Mouse (Mus musculus): ENCODE results near the gene Iqch.
"Not testable (repeated sequence)": the region's sequence is repeated elsewhere in the genome, so short reads cannot be mapped to it uniquely, and the experiment has no call there.

The Iqch gene

DNA sequence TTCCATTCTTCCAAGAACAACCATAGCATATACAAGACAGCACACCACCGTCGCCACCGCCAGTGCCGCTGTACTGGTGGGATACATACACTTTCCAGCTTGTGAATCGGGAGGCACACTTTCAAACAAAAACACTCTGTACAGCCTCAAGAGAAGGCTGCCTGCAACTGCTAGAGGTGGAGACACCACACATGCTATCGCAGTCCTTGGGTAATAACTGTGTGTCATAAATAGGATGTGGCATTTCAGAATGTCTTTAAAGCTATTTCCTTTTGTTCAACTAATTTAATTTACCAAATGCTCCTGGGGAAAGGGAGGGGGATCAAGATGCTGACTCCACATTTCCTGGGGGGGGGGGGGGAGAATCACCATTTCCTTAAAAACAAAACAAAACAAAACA is 34.0 kb downstream of the Iqch start:
- in situ Hi-C loops (cut with MboI, MseI): no loop called here

DNA sequence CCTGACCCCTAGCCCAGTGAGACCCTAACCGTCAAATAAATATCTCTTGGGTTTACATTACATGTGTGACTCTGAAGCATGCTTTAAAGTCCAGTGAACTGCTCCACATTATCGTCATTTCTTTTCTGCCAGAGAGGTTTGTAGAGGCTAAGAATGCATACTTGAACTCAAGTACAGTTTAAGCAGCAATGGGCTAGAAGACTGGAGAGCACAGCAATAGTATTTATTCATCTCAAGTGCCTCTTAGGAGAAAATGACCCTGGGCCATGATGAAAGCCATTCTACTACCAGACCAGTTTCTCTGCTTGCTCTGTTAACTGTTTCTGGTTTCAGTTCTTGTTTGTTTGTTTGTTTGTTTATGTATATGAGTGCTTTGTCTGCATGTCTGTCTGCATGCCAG is 38.9 kb downstream of the Iqch start:
- in situ Hi-C loops (cut with MboI, MseI): no loop called here

DNA sequence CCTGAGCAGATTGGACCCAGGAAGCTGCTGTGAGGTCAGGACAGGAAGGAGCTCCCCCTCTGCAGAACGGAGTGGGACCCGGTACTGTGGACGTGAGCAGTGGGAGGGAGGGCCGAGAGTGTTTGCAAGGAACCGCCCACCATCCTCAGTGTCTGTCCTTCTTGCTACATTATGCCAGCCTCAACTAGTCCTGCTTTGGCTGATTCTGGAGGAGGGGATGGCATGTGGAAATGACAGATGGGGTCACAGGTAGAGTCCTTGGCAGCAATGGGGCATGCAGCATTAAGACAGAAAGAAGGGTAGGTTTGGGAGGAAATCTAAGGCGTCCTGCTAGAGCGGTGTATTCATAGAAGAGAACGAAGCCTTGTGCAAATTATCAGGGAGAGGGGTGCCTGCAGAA is 40.4 kb downstream of the Iqch start:
- in situ Hi-C loops (cut with MboI, MseI): no loop called here

DNA sequence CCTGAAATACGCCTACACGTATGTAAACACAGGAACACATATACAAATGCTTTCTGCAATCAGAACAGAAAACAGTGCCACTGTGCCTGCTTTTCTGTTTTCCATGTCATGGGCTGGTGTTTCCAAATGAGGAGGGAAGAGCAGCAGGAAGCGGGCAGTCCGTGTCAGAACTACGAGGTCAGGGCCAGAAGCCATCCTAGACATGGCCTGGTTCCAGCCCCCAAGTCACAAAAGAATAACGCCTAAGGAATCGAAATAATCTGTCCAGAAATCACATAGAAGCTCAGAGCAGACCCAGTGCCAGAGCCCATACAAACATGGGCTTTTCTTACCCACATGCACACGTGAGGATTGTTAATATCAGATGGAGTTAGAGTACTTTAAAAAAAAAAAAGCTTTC is 45.4 kb downstream of the Iqch start:
- in situ Hi-C loops (cut with MboI, MseI): no loop called here

DNA sequence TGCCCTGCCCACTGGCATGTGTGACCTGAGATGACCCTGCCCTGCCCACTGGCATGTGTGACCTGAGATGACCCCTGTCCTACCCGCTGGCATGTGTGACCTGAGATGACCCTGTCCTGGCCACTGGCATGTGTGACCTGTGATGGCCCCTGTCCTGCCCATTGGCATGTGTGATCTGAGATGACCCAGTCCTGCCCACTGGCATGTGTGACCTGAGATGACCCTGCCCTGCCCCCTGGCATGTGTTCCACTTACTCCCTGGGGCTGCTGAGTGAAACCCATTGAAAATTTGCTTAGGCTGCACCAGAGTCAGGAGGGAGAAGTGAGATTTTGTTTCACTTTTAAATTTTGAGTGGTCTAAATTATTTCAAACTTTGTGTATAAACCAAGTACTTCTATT is 46.0 kb downstream of the Iqch start:
- in situ Hi-C loops (cut with MboI, MseI): no loop called here

DNA sequence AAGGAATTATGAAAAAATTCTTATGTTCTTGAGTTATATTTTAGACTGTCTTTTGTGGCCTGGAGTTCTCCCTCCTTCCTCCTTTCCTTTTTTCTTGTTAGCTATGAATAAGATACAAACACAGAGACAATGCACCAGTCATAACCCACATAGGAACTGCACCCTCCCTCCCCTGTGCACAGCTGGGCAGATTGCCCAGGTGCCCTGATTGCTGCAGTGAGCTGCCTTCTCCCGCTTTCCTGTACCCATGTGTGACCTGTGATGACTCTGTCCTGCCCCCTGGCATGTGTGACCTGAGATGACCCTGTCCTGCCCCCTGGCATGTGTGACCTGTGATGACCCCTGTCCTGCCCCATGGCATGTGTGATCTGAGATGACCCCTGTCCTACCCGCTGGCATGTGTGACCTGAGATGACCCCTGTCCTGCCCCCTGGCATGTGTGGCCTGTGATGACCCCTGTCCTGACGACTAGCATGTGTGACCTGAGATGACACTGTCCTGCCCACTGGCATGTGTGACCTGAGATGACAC is 46.8 kb downstream of the Iqch start:
- in situ Hi-C loops (cut with MboI, MseI): no loop called here

DNA sequence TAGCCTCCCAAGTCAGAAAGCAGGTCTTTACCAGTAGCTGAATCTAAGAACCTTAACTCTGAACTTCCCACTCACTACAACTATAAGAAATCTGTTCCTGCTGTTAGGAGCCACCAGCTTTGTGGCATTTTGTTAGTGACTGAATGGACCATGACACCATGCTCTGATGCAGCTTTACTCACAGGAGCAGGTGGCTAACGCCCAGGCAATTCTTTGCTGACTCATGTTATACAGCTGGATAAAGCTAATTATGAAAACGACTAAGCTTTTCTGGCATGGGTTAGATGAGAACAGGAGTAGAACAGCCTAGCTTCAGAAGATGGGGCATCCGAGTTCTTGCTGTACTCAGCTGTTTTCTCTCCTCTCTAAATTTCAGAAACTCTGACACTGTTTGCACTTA is 48.7 kb downstream of the Iqch start:
- in situ Hi-C loops (cut with MboI, MseI): no loop called here

DNA sequence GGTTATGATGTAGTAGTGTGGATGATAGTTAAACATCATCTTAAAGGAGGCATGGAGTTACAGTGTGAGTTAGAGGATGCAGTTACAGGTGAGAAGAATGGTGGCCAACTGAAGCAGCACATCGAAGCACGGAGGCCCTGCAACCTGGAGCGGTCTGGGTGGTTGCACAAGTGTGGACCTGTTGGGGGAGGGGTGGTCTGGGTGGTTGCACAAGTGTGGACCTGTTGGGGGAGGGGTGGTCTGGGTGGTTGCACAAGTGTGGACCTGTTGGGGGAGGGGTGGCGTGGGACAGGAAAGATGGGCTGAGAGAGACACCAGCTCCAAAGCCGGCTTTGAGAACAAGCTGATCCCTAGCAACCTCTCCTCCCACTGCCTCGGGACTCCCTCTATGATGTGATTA is 51.6 kb downstream of the Iqch start:
- in situ Hi-C loops (cut with MboI, MseI): not testable (repeated sequence)

DNA sequence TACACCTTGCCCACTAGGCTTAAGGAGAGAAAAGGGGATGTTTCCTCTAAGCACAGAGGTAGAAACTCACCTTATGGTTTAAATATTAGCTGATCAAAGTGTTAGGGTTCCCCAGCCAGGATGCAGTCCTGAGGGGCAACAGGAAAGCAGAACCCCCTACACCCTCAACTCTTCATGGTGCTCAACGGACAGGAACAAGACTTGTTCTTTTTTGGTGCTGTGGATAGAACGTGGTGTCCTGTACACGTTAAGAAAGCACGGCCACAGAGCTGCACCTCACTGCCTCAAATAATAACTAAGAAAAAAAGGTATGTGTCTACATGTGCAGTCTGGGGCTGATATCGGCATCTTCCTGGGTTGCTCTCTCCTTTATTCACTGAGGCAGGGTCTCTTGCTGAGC is 53.3 kb downstream of the Iqch start:
- in situ Hi-C loops (cut with MboI, MseI): no loop called here

DNA sequence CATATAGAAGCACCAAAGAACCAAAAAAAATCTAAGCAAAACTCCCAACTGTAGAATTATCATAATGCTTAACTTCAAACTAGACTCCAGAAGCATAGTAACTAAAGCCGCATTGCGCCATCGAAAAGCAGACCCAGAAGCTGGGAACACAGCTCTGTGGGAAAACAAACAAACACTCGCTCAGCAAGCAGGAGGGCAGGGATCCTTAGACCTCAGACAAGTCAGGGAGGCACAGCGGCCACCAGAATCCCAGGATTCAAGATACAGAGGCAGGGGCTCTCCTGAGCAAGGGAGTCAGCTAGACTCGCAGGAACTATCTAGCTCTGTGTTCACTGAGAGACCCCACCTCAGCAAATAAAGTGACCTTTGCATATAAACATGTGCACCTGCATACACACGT is 60.4 kb downstream of the Iqch start:
- in situ Hi-C loops (cut with MboI, MseI): no loop called here

DNA sequence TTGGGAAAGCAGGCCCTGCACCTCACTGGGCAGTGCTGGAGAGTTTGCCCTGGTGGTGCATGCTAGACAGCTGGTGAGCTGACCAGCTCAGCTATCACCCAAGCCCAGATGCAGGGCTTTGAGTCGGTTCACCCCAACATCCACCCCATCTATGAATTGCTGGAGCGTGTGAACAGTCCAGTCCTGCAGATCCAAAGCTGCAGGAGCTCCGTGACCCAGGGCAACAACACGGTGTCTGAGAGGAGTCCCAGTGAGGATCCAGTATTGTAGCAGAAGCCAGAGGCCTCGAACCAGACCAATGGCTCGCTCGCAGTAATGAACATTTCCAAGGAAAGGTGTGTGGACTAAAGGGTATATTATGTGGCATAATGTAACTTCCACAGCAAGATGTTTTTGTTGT is 61.0 kb downstream of the Iqch start:
- in situ Hi-C loops (cut with MboI, MseI): no loop called here

DNA sequence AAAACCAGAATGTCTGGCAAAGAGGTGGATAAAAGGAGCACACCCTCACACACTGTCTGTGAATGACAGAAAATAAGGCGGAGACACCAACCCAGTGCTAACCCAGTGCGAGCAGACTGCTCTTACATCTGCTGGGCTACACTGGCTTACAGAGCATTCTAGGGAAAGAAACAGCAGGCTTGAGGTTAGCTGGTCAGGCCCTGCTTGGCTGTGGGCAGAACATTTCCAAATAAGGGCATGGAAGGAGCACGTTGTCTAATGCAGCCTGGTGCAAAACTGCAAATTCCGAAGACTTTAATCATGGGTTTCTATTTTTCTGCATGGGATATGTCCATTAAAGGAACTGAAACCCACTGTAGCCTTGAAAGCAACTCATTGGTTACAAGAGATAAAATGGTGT is 64.8 kb downstream of the Iqch start:
- in situ Hi-C loops (cut with MboI, MseI): no loop called here

DNA sequence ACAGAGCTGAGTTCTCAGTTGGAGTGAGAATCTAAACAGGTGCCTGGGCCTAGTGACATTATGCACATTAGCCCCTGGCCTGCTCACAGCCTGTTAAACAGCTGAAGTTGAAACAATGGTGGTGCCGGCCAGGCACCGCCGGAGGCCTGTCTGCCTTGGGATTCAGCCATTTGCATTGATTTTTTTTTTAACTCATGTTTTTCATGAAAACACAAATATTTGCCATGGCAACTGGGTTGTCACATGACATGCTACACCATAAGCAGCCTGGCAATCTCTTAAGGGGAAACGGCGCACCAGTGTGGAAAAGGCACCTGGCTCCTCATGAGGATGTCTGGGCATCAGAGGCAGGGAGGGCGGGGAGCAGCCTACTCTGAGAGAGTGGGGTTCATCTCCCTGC is 67.3 kb downstream of the Iqch start:
- in situ Hi-C loops (cut with MboI, MseI): no loop called here

DNA sequence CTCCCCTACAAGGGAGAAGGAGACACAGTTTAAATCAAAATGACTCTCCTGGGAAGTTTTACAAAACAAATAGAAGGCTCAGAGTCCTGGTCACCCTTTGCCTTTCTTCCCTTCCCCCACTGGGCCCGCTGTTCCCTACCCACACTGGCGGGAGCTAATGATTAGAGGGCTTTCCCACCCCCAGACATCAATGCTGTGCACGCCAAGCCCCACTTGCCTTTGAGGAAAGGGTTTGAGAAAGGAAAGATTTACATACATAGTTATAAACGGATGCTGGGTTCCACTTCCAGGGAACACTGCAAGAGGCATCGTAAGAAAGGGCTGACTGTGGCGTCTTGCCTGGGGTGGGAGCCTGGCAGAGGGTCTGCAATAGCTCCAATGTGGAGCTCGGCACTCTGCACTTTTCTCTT is 67.9 kb downstream of the Iqch start:
- in situ Hi-C loops (cut with MboI, MseI): no loop called here

DNA sequence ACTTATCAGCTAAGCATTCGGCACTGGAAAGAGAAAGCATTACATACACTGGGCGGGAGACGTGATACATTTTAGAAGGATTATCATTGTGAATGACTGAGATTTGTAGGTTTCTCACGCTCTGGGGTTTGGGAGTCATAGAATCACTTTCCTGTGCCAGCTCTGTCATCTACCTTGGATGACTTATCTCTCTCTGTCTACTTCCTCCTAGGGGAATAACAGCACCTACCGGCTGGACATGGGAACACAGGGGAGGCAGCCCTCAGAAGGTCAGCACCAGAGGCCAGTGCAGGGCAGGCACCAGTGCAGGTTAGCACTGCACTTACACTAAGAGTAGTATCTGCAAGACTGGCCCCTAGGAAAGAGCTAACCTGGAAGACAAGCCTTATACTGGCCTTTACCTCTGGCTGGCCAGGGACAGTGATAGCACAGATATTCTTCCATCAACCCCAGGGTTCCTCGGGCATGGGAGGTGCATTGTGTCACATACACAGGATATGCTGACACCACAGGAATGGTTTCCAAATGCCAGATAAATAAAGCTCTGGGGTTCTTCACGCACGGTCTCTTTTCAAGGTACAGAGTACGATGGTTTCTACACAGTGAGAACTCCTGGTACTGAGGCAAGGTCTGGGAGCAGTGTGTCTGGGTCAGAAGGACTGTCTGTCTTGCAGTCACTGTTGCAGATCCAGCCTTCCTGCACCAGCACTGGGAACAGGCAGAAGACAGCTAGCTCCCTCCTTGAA is 69.2 kb downstream of the Iqch start:
- in situ Hi-C loops (cut with MboI, MseI): no loop called here

DNA sequence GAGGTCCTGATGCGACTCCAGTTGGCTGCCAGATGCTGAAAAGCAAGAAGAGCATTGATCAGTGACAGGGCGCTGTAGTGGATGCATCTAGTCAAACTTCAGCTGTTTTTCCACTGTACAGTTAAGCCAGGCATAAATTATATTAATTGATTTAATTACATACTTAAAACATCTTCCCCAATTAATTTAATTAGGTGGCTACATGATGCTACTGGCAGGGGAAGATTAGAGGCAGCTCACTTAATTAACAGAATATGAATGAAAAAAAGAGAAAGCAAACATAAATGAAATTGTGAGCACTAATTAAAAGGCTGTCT is 78.4 kb downstream of the Iqch start:
- in situ Hi-C loops (cut with MboI, MseI): no loop called here

DNA sequence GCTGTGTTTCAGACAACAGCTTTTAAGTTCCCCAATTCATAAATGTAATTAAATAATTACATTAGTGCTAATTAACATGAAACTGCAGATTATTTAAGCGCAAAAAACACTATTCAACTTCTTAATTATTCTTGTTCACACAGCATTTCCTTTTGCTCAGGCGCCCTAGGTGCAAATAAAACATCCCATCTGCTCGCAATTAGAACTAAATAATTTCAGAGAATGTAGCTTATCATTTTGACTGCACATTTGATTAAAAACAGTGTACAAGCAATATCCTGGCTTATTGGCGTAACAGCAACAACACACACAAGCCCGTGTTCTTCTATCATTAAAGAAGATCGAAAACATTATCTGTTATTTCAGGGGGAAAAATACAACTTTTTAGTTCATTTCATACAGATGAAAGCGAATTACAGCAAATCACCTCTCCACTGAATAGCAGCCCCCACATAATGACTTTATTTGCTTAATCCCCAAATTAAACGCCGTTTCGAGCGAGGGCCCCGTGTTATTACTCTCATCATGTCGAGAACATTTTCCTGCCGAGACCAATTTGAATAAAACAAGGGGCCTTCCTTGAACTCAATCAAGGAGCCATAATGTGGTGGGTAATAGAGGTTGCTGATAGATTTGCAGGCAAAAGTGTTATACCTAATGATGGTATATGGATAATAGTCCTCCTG is 78.9 kb downstream of the Iqch start:
- in situ Hi-C loops (cut with MboI, MseI): no loop called here

DNA sequence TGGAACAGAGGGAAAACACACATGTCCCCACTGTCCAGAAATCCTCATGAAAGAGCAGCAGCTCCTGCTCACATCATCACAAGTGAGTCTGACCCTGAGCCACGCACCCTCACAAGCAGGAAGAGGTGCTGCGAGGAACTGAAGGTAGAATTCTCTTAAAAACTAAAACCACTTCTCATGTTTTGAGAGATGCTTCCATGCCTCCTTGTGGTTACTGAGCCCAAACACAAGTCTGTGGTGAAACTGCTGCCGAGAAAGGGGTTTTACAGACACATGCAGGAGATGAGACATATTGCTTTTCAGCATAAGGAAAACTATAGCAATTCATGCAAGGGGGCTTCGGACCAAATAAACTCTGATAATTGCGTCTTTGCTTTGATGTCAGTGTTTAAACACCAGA is 89.4 kb downstream of the Iqch start:
- in situ Hi-C loops (cut with MboI, MseI): no loop called here

DNA sequence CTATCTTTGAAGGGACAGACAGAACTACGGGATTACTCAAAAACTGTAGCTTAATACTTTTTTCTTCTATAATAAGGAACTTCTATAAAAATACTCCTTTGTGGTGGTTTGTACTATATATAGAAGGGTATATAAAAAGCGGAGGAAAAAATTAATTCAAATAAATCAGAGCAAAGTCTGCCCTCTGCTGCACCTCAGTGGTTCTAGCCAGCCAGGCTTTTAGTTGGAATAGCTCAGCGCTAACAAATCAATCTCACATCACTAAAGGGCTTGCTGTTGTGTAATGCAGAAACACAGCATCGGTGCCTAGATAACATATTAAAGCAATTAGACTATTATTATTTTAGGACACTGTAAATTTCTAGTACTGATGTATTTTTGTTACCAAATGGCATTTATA is 91.3 kb downstream of the Iqch start:
- in situ Hi-C loops (cut with MboI, MseI): no loop called here

DNA sequence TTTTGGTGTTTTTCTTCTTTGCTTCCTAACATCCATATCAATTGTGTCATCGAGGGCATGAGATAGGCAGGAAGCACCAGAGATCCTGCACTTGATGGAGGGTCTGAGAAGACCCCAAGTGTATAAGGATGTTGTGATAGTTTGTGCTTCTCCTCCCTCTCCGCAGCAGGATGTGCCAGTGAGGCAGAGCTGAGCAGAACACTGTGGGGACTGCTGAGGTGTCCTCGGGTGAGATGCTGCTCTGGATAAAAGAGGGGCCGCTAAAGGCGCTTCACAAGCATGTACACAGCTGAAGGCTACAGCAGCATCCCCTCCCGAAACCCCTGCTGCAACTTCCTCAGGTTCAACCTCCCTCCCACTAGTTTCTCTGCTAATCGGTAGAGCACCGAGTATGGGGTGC is 95.2 kb downstream of the Iqch start:
- in situ Hi-C loops (cut with MboI, MseI): no loop called here

DNA sequence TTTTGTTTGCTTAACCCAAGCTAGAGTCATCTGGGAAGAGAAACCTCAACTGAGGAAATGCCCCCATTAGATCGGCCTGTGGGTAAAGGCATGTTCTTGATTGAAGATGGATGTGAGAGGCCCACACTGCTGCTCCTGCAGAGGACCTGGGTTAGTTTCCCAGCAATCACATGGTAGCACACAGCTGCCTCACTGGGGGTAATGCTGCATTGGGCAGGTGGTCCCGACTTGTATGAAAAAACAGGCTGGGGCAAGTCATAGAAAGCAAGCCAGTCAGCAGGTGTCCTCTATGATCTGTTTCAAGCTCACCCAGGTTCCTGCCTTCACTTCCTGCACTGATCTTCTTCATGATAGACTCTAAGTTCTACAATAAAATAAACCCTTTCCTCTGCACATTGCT is 98.4 kb downstream of the Iqch start:
- in situ Hi-C loops (cut with MboI, MseI): no loop called here

DNA sequence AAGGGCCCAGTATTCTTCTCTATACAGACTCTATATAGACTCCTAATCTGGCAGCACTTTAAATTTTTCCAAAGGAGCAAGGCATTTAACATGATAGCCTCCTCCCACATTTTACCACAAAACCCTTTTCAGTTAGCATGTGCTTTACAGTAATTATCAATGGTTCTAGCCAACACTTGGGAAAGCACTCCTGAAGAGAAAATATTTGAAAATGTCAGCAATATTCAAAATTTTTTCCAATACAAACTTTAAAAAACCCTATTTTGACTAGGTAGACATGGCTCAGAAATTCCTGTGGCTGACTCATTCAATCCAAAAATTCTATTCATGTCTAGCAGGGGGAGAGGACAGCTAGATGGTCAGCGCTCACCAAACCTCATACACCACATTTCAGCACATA is 100.8 kb downstream of the Iqch start:
- in situ Hi-C loops (cut with MboI, MseI): no loop called here

DNA sequence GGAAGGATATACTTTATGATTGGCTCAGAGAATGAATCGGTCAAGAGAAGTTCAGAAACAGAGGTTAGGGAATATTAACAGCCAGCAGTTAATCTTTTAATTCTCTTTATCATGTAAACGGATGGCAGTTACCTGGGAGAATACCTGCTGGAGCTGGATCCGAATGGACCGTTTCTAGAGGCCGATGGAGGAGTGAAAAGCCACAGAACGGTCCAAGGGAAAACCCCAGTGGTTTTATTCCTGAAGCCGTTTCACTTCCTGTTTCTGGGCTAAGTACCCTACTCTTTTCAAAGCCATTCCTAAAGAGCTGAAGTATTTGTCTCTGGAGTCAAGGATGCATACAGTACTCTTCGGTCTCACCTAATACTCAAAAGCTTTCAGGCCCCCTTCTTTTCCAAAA is 102.4 kb downstream of the Iqch start:
- in situ Hi-C loops (cut with MboI, MseI): no loop called here

DNA sequence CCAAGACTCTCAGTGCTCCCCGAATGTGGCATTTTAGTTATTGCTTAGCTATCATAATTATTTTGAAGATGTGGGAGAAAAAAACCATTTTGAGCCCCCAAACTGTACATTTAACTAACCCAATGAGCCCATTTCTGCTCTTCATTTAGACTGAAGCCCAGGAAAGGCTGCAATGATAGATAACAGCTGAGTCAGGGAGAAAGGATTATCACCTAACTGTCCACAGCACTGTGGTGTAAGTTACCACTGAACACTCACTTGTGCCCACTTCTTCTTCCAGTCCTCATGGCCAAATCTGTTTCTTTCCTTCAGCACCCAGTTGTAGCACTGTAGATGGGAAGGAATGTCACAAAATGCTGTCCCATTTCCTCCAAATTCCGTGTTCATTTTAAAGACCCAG is 106.5 kb downstream of the Iqch start:
- in situ Hi-C loops (cut with MboI, MseI): no loop called here
